Comparison of ENCODE assay signal across 8 mouse cellular contexts in the genomic region with DNA sequence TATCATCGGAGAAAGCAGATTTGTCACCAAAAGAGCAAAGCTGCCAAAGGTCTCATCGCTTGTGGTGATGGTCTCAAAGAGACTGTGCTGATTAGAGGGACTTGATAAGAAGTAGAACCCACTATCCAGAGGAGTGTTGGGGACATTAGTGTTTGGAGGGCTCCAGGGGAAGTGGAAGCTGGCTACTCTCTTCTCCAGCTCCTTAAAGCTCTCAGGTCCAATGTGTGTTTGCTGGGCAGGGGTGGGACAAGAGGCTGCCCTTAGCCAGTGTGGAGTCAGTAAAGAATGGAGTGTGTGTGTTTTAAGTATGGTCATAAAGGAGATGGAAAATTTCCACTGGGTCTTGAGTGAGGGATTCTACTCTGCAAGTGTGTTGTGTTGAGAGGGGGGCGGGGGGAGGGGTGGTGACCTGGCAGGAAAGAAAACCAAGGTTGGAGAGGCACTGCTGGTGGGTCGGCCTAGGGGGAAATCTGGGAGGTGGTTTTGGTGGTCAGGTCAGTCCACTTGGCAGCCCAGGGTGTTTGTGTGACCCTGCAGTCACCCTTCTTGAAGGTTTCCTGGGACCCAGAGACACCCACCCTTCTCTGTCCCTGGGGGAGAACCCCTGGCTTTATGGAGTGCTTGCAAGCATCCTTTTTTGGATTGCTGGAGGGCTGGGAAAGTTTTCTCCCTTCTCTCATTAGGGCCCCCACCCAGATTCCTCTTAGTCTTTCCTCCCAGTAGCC. TPM values are rescaled to one million over a fixed set of nuclear protein-coding genes. Genes with fewer than 3 reads are reported as not detected.
DNase-seq lines count a peak whose midpoint lies in the region; ATAC-seq and TF ChIP-seq lines count a peak whose summit lies in the region.
"Had no signal": no experiment of that assay in that cellular context is flagged by ENCODE, and none has a peak within 500 bp of the region (broad histone marks: within the 10 kb centered on the region; RNA-seq: fewer than 3 reads in every experiment).

No protein-coding gene starts in this region.

- peaks cover 31% of the 10 kb centered on the region for H3K4me1 ChIP-seq in embryonic facial prominence, embryonic 13.5 days
- peaks cover 21% of the 10 kb centered on the region for H3K4me1 ChIP-seq in hindbrain, postnatal 0 days (ENCODE audit: insufficient read depth, low read length)

- H3K9me3 ChIP-seq in embryonic facial prominence, embryonic 13.5 days = no peaks in the 10 kb centered on the region
- no peaks in the 10 kb centered on the region for H3K9me3 ChIP-seq in hindbrain, postnatal 0 days (ENCODE audit: low read length)

- H3K79me3 ChIP-seq in C2C12 (ENCODE audit: low read depth) = peaks cover 58% of the 10 kb centered on the region

- peak overlapping the region; percentile 85 for H3K4me3 ChIP-seq in C2C12 (ENCODE audit: insufficient read depth, poor library complexity, severe bottlenecking)
- H3K4me3 ChIP-seq in embryonic facial prominence, embryonic 13.5 days = peak overlapping the region; percentile 71
- peak overlapping the region; percentile 60 for H3K4me3 ChIP-seq in hindbrain, postnatal 0 days (ENCODE audit: low read length)

- no peaks in the 10 kb centered on the region for H3K27me3 ChIP-seq in C2C12 (ENCODE audit: control insufficient read depth, insufficient read depth, insufficient read length)
- H3K27me3 ChIP-seq in embryonic facial prominence, embryonic 13.5 days = no peaks in the 10 kb centered on the region
- no peaks in the 10 kb centered on the region for H3K27me3 ChIP-seq in hindbrain, postnatal 0 days (ENCODE audit: insufficient read depth, low read length)

- peaks cover 30% of the 10 kb centered on the region for H3K36me3 ChIP-seq in C2C12 (ENCODE audit: control insufficient read depth, insufficient read depth)
- H3K36me3 ChIP-seq in embryonic facial prominence, embryonic 13.5 days = peaks cover 8% of the 10 kb centered on the region
- no peaks in the 10 kb centered on the region for H3K36me3 ChIP-seq in hindbrain, postnatal 0 days (ENCODE audit: insufficient read depth, low read length)

- no peak for DNase-seq in hindbrain, postnatal 0 days (ENCODE audit: low spot score)
- DNase-seq in lung, postnatal 10 days = peak; percentile 28
- no peak for DNase-seq in urinary bladder, postnatal 4 days (ENCODE audit: low spot score in 2 of 2)
- DNase-seq in thymus, postnatal 36 days = no peak
- DNase-seq in cerebellum, postnatal 4 days (ENCODE audit: low spot score in 2 of 2) = no peak

- H3K27ac ChIP-seq in embryonic facial prominence, embryonic 13.5 days = peak overlapping the region; percentile 60
- peak overlapping the region; percentile 64; the same call in 1 of the 2 replicates for H3K27ac ChIP-seq in hindbrain, postnatal 0 days
- H3K27ac ChIP-seq: macrophage had no signal

- no peak for ATAC-seq in embryonic facial prominence, embryonic 13.5 days (ENCODE audit: insufficient number of reproducible peaks, insufficient read depth, low FRiP score, low TSS enrichment, low read depth)
- ATAC-seq in hindbrain, postnatal 0 days = no peak

- no peak for TF ChIP-seq CTCF in C2C12 (IDR thresholded peaks at IDR 0.05; ENCODE audit: control insufficient read depth, insufficient read depth, insufficient read length)
- TF ChIP-seq CTCF in hindbrain, postnatal 0 days (IDR thresholded peaks at IDR 0.05; ENCODE audit: low read depth) = no peak

- peak overlapping the region; percentile 91 for H3K4me2 ChIP-seq in embryonic facial prominence, embryonic 13.5 days
- H3K4me2 ChIP-seq in hindbrain, postnatal 0 days (ENCODE audit: low read depth, low read length) = peak overlapping the region; percentile 67

- H3ac ChIP-seq in C2C12 (ENCODE audit: control insufficient read depth, insufficient read length, low read depth) = peak overlapping the region; percentile 97

- H3K79me2 ChIP-seq in C2C12 (ENCODE audit: control insufficient read depth, insufficient read depth) = peaks cover 66% of the 10 kb centered on the region

- 26% methylated on average over 4 of the region's 4 CpGs for WGBS in embryonic facial prominence, embryonic 13.5 days
- whole genome bisulfite sequencing in hindbrain, postnatal 0 days = 41% methylated on average over 4 of the region's 4 CpGs

- peak overlapping the region; percentile 85 for H3K9ac ChIP-seq in embryonic facial prominence, embryonic 13.5 days
- H3K9ac ChIP-seq in hindbrain, postnatal 0 days (replicated peaks; ENCODE audit: low read length) = peak overlapping the region; percentile 53

TF ChIP-seq in C2C12, 6 proteins besides CTCF, POLR2A, EP300 and RAD21:
- TF ChIP-seq MYOG (IDR thresholded peaks at IDR 0.05; ENCODE audit: control insufficient read depth, extremely low read depth, insufficient read length) (no peak), FOSL1 (IDR thresholded peaks at IDR 0.05; ENCODE audit: insufficient read depth, low read length, poor library complexity, severe bottlenecking) (no peak), USF1 (IDR thresholded peaks at IDR 0.05; ENCODE audit: low read depth) (no peak), MYOD1 (IDR thresholded peaks at IDR 0.05; ENCODE audit: control insufficient read depth, insufficient read length, low read depth) (no peak), CEBPB (IDR thresholded peaks at IDR 0.05; ENCODE audit: low read depth) (no peak), MAX (IDR thresholded peaks at IDR 0.05) (no peak)

RNA-seq across cellular contexts. Expression of a gene that starts 1.6 kb away (rescaled TPM):
- polyA plus RNA-seq in C2C12 (2012; fragmentation: generic; extraction: Trizol) = 57.7 TPM
- polyA plus RNA-seq in embryonic facial prominence, embryonic 13.5 days (2015; fragmentation: Nextera tagmentation; extraction: Ambion mirVana) = 62.7 and 74.0 TPM in 2 replicates
- total RNA-seq in hindbrain, postnatal 0 days (2014; rRNA removed) = 141 and 162 TPM in 2 replicates
- polyA plus RNA-seq in hindbrain, postnatal 0 days (2015; fragmentation: Nextera tagmentation; extraction: Ambion mirVana) = 59.7 and 60.0 TPM in 2 replicates
